Mouse (Mus musculus) sigmoid colon, adult 10 weeks (tissue): Measurements from ENCODE around the gene Ccr8. TPM values are rescaled to one million over a fixed set of nuclear protein-coding genes. Genes with fewer than 3 reads are reported as not detected.

Experiments used
- polyA plus RNA-seq: library from polyadenylated mRNA; stranded (reverse); fragments of 350-450 nt; fragmentation: Illumina TruSeq; extraction: RNeasy Lipid Tissue Mini Kit (QIAGEN cat#74804); gene quantifications from one replicate; pipeline ENCODE4 v1.2.3, GENCODE M21; 2014; ENCODE audit warnings: low read depth, low replicate concordance

The Ccr8 gene
- polyA plus RNA-seq: not detected

GRCm38 (mm10) chr9:120091696-120092238 lies at the start of gene Ccr8:
TSS of gene Ccr8 (plus strand) at chr9:120092114.

GRCm38 (mm10) chr9:120069779-120070178 lies 22.1 kb upstream of the Ccr8 start, which contains the start of gene Cx3cr1:
TSS of gene Cx3cr1 (minus strand) at chr9:120069879.

GRCm38 (mm10) chr9:120110211-120111018 lies 18.5 kb downstream of the Ccr8 start, which contains the start of gene Slc25a38:
TSS of gene Slc25a38 (plus strand) at chr9:120110374.

DNA sequence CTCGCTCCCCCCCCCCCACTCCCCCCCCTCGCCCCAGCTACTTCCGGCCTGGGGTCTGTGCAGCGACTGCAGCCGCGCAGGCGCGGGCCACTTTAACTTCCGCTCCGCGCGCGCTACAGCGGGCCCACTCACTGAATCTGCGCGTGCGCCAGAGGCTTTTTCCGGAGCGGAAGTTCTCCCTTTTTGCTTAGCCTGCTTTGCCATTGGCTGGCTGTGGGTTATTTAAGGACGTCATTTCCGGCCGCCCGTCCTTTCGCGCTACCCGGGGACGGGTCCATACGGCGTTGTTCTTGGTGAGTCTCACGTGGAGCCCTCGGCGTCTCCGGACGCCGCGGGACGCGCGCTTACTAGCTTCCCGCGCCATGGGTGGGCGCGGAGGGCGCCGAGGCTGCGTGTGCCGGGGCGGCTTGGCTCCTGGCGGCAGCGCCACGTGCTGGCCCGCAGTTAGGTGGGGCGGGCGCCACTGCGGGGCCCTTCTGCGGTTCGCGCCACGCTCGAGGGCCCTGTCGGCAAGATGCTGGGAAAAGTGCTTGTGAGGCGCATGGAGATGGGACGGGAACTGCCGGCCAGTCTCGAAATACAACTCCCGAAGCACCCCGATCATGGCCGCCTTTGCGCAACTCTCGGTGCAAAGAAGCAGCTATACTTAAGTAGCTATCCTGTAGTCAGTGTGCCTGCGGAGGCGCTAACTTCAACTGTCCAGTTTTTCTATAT lies 35.8 kb downstream of the Ccr8 start, which contains the start of gene Rpsa:
Gene Rpsa, plus strand, starts transcription at position 152 of the 714 bp plus-strand sequence.

Other genes with a start within 250 kb of the Ccr8 start
- gene Wdr48, start 197.2 kb upstream of the Ccr8 start, polyA plus RNA-seq: 117 TPM
- 4.2 TPM for gene Gorasp1, start 154.5 kb upstream of the Ccr8 start, polyA plus RNA-seq
- not detected for gene Ttc21a, start 154.5 kb upstream of the Ccr8 start, polyA plus RNA-seq
- 0.19 TPM for gene Csrnp1, start 107.5 kb upstream of the Ccr8 start, polyA plus RNA-seq
- not detected for gene Xirp1, start 68.5 kb upstream of the Ccr8 start, polyA plus RNA-seq
- gene Cx3cr1, start 22.2 kb upstream of the Ccr8 start, polyA plus RNA-seq: 8.9 TPM
- gene Slc25a38, start 18.3 kb downstream of the Ccr8 start, polyA plus RNA-seq: 2.0 TPM
- 120 TPM for gene Rpsa, start 35.6 kb downstream of the Ccr8 start, polyA plus RNA-seq
- not detected for gene Mobp, start 57.6 kb downstream of the Ccr8 start, polyA plus RNA-seq
- 1.5 TPM for gene Myrip, start 209.4 kb downstream of the Ccr8 start, polyA plus RNA-seq